Comparison of ENCODE assay signal across 13 mouse cellular contexts in genomic region chr13:81008864-81009766, GRCm38 (mm10).
DNase-seq lines count a peak whose midpoint lies in the region; ATAC-seq lines count a peak whose summit lies in the region.
"Had no signal": no experiment of that assay in that cellular context is flagged by ENCODE, and none has a peak within 500 bp of the region (broad histone marks: within the 10 kb centered on the region; RNA-seq: fewer than 3 reads in every experiment).

No protein-coding gene starts in this region.

- no peaks in the 10 kb centered on the region for H3K27me3 ChIP-seq in limb, embryonic 15.5 days
- H3K27me3 ChIP-seq: forebrain, embryonic 13.5 days had no signal

- H3K4me1 ChIP-seq in limb, embryonic 15.5 days: peaks cover 6% of the 10 kb centered on the region
- H3K4me1 ChIP-seq: forebrain, embryonic 13.5 days had no signal

- no peak overlapping the region for H3K4me3 ChIP-seq in limb, embryonic 15.5 days
- H3K4me3 ChIP-seq: forebrain, embryonic 13.5 days; left cerebral cortex, adult 2 months had no signal

- no peaks in the 10 kb centered on the region for H3K36me3 ChIP-seq in limb, embryonic 15.5 days

- ATAC-seq in limb, embryonic 15.5 days (ENCODE audit: insufficient number of reproducible peaks, low FRiP score, low TSS enrichment, low read depth): 0 out of 2 replicates have a peak, but pooled peaks have one; percentile 58
- ATAC-seq: forebrain, embryonic 13.5 days; liver, postnatal 0 days had no signal

- no peak overlapping the region for H3K27ac ChIP-seq in limb, embryonic 15.5 days
- H3K27ac ChIP-seq: forebrain, embryonic 13.5 days; left cerebral cortex, adult 2 months had no signal

- no peak overlapping the region for H3K4me2 ChIP-seq in limb, embryonic 15.5 days
- H3K4me2 ChIP-seq: forebrain, embryonic 13.5 days had no signal

- peak; percentile 14 for DNase-seq in kidney, adult 11 months
- DNase-seq in kidney, postnatal 14 days: no peak
- peak; percentile 10 for DNase-seq in cerebellum, adult 9-10 months
- DNase-seq in kidney, adult 18-20 months: peak; percentile 10
- DNase-seq in left cerebral cortex, adult 18-20 months (ENCODE audit: low spot score in 2 of 2): no peak
- DNase-seq in right cerebral cortex, postnatal 4 days: no peak
- no peak for DNase-seq in gastrocnemius, adult 8-10 months (ENCODE audit: low spot score in 2 of 2)
- DNase-seq: gastrocnemius, postnatal 36 days; heart, postnatal 14 days; liver, postnatal 0 days had no signal

- 17% methylated on average over 5 of the region's 5 CpGs for WGBS in limb, embryonic 15.5 days

- H3K9ac ChIP-seq in limb, embryonic 15.5 days: no peak overlapping the region
- H3K9ac ChIP-seq: forebrain, embryonic 13.5 days; liver, postnatal 0 days had no signal

- H3K9me3 ChIP-seq in limb, embryonic 15.5 days: no peaks in the 10 kb centered on the region
- H3K9me3 ChIP-seq: forebrain, embryonic 13.5 days had no signal

Comparison
In these comparisons a context has a peak if more than half of its experiments do, and no peak if none do; other contexts are left out.
1. DNase-seq: peak in kidney, adult 11 months (single experiment), cerebellum, adult 9-10 months (single experiment) and kidney, adult 18-20 months (single experiment); none in kidney, postnatal 14 days (single experiment), left cerebral cortex, adult 18-20 months (0 of 2), right cerebral cortex, postnatal 4 days (single experiment) and gastrocnemius, adult 8-10 months (0 of 2).